Mouse (Mus musculus) testis, postnatal 10 days (tissue): ENCODE results near the gene Gm49395.

Experiments
- DNase-seq: peaks from one replicate; pipeline ENCODE4 v3.0.0; 2021; ENCODE audit warnings: low spot score

The Gm49395 gene

GRCm38 (mm10) chr13:115098227-115098626 lies 3.5 kb downstream of the Gm49395 start:
- DNase-seq = no peak

DNA sequence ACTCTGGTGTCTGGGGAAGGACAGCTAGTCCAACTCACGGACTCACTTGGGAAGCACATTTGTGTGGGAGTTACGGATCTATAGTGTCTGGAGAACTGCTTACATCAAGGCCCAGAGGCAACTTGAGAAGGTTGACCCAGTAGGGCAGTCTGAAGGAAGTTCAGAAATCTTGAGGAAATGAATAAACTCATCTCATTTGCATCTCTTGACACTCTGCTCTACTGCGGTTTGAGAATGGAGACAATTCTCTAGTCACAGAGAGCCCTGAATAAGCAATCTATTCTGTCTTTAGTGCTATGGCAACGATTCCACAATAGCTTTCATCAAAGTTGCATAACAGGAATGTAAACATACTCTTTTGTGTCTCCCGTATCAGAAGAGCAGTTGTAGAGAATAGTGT lies 4.8 kb downstream of the Gm49395 start:
- DNase-seq = no peak

DNA sequence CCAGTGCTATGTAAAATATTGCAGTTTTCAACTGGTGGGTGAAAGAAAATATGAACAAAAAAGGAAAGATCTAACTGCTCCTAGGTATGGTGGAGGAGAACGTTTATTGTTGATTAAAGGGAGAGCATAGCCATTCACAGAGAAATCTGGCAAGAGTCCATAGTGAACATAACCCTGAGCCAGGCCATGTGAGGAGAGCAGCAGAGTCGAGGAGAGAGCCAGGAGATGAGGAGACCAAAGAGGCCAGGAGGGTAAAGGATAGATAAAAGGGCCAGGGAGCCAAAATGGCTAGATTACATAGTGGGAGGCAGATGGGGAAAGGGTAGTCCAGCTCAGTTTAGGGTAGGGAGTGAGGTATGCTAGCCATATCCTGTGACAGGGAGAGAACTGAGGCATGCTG lies 5.5 kb downstream of the Gm49395 start:
- no peak for DNase-seq

DNA sequence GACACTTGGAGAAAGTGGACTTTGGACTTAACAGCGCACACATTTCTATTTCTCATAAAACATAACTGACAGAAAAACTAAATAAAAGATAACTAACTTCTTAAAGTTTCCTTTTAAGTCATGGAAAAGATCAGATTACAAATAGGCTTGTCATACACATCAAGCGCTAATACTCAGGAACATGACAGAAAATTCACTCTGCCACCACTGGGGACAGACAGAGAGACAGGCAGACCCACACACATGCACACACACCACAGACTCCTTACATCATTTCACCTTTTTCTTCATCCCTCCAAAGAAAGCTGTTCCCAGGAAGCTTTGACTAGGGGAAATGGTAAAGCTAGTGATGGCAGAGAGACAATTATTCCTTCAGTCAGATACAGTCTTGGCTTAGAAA lies 6.3 kb downstream of the Gm49395 start:
- DNase-seq = no peak

GRCm38 (mm10) chr13:115091511-115091910 lies 10.2 kb downstream of the Gm49395 start:
- DNase-seq = no peak

DNA sequence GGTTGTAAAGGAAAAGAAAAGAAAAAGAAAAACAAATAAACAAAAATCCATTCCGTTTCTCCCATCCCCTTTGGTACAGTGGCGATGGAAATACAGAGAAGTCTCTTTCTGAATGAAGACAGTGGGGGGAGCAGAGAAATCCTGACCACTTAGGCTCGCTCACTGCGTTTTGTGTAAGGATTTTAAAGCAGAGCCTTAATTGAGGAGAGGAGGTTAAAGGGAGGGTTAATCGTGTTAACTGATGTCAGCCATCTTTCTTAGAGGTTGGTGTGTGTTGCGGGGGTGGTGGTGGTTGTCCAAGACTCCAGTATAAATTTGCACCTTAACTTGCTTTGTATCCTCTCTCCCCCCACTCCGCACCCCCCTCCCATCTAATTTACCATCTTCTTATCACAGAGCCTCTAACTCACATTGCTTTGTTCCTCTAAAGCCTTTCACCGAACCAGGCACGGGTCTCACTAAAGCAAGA lies 10.7 kb downstream of the Gm49395 start:
- DNase-seq = no peak

DNA sequence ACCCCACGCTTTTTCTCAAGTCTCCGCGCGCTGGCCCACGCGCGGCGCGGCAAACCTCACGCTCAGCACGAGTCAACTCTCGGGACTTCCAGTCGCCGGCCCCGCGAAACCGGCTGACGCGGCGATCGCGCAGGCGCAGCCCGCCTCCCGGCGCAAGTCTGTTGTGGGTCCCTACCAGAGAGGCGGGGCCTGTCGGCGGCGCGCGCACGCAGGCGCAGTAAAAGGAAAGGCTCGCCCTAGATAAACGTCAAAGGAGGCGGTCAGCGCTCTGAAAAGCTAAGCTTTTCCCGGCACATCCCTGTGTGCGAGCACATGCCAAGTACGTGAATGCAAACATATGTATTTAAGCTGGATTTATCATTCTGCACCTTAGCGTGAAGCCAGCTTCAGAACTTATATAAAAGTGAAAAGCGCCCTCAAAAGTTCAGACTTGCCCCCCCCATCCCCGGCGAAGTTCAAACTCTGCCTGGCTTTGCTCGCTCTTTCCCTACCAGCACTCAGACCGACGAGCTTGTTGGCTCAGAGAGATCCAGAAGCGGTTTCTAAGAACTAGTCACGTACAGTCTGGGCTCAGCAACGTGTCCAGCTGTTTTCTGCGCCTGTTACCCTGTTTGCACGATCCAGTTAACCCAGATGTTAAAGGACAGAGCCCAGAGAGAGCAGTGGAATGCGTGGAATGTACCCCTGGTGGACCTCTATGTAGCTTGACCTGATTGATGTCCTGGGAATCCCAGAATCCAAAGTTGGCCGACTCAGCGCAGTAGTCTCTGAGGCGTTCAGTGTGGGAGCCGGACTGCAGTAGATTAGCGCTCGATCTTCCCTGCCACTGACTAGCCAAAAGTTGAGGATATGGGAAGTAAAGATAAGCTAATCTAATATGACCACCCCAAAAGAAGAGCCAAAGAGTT lies 11.4 kb downstream of the Gm49395 start, which contains the start of gene Pelo:
TSS of gene Pelo (minus strand) at position 118 of the 908 bp plus-strand sequence.
- peak; percentile 96 for DNase-seq

- DNase-seq = peak; percentile 47
Measured at GRCm38 (mm10) chr13:115089395-115090025, 12.2 kb downstream of the Gm49395 start.

DNA sequence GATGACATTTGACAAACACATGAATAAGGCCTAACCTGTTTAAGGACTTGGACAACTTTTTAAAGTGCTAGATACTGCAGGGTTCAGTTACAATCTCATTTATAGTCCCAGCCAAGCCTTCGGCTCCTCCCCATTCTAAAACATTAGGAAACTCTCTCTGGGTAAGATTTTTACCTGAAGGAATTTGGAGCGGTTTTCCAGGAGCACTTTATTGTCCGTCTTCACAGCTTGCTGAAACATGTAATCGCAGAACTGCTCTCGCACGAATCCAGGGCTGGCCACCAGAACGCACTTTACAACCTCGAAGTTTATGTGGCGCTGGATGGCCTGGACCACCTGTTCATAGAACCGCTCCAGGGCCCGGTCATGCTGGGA lies 12.7 kb downstream of the Gm49395 start:
- no peak for DNase-seq

- DNase-seq = no peak
Measured at GRCm38 (mm10) chr13:115085974-115086373, 15.7 kb downstream of the Gm49395 start.

- DNase-seq = no peak
Measured at GRCm38 (mm10) chr13:115082339-115082738, 19.4 kb downstream of the Gm49395 start.

DNA sequence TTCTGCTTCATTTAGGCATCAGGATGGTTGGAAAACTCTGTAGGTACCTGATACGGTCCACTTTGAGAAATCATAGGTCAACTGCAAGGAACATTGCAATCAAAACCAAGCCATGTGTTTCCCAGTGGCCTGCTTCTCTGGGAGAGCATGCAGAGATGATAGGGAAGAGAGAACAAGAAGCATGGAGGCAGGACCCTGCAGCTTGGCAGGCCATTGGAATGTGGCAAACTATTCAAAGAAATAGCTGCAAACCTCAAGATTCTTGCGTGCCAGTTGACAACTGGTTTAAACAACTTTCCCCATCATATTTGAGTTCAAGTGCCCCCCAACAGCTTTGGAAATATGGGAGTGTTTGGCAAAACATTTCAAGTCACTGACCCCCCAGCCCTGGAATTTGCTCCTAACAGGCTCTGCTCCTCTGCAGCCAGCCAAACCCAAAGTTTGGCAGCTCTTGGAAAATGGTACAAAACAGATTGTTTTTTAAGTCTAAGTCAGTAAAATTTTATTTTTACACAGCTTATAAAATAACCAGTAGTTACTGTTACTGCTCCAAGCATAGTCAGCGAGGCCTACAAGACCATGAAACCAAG lies 21.6 kb downstream of the Gm49395 start:
- DNase-seq = no peak

GRCm38 (mm10) chr13:115078997-115079685 lies 22.6 kb downstream of the Gm49395 start:
- DNase-seq = no peak

DNA sequence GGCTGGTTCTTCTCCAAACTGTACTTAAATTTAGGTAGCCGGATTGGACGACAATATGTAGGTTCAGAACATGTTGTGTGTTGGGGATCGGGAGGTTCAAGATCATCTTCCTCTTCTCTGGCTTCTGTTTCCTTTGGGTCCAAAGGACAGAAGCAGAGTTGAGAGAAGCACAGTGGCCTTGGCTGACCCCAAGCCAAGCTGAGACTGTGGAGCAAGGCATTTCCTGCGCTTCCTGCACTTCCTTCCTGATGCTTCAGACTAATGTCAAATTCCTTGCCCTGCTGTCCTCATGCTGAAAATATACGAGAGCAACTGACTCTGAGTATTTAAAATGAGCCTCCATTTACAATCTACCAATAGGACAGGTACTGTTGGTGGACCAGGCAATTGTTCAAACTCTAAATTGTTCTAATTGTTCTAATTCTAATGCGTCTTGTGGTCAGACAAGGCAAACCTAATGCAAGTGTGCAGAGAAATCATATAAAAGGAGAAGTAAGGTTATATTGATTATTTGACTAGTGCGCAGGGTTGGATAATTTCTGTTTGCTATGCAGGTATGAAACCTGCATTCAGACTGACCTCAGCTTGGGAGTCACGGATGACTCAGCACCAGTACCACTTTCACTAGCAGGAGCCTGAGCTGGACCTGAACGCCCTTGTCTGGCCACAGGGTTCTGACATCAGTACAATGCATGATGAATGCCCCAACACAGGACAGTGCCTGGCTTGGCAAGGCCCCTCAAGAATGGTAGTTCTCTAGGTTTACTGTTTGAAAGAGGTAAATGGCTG lies 24.2 kb downstream of the Gm49395 start:
- DNase-seq = no peak

DNA sequence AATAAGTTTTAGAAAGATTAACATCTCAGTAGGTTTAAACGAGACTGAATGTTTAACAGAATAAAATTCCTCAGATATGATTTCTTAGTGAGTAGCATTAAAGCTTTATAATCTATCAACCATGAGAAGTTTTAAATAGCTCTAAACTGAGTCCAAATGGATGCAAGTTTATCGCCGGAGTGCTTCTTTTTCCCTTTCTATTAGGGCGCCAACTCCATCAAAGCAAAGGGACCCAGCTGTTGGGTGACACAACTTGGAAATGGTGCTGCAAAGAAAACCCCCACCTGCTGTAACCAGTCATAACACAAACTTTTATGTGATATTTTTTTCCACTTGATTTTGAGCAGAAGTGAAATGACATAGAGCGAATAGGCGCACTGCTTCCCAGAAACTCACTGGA lies 29.3 kb downstream of the Gm49395 start:
- no peak for DNase-seq

DNA sequence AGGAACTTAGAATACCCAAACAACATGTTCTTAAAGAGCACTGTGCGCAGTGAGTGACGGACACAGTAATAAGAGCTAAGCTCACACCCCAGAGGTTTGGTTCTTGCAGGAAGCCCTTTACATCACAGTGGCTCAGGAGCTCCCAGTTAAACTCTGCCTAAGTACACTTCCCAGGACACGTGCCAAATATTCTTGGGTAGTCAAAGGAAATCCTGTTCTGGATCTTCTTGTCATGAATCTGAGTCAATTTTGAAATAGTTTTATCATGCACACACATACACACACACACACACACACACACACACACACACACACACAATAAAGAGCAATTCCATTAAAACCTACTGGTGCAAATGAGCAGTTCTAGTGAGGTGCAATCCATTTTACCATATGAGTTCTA lies 30.3 kb downstream of the Gm49395 start:
- DNase-seq = no peak

- no peak for DNase-seq
Measured at GRCm38 (mm10) chr13:115067968-115068330, 33.8 kb downstream of the Gm49395 start.

DNA sequence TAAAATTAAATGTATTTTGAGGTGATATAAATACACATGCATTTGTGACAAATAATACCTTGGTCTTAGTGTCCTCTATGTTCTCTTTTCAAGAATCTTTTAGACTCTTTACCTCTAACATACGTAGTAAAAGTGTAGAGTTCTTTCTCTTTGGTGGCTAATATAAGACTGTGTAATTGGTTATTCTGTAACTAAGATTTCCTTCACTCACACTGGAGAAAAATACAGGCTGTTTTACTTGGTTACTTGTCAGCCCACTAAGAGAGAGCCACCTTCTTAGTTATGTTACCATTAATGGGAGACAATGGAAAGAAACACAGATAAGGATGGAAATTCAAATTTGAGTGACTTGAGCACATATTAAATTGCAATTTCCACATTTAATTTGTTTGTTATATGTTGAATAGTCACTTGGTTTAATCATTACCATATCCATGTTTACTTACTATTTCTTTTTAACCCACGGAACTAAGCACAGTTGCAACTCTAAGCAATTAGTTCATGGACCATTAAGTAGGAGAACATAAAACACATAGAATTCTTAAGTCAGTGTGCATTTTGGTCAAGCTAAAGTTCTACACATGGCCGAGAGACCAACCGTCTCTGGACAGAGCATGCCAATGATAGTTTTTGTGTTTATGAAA lies 34.3 kb downstream of the Gm49395 start:
- DNase-seq = no peak

- no peak for DNase-seq
Measured at GRCm38 (mm10) chr13:115057555-115057954, 44.2 kb downstream of the Gm49395 start.

GRCm38 (mm10) chr13:115054783-115055182 lies 46.9 kb downstream of the Gm49395 start:
- DNase-seq = no peak

DNA sequence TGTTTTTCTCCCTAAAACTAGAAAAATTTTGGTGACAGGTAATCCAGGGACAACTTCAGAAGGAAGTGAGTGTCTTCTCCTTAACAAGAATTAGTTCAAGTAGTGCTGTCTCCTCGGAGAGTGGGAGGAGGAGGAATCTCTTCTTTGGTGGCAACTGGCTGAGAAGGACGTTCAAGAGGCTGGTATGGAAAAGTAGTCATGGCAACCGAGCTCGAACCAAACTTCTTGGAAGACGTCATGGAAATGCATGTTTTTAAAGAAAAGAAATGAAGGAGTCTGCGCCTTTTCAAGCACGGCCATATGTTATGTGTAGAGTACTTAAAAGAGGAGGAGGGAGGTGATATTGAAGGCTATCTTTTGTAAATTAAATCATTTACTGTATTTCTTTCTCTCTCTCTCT lies 49.2 kb downstream of the Gm49395 start:
- DNase-seq = no peak
